Mouse (Mus musculus): ENCODE results near the gene Igdcc3. TPM values are rescaled to one million over a fixed set of nuclear protein-coding genes. Genes with fewer than 3 reads are reported as not detected.

The Igdcc3 gene
- polyA plus RNA-seq, 1 experiment from 2014 or later, result 44.5 TPM

DNA sequence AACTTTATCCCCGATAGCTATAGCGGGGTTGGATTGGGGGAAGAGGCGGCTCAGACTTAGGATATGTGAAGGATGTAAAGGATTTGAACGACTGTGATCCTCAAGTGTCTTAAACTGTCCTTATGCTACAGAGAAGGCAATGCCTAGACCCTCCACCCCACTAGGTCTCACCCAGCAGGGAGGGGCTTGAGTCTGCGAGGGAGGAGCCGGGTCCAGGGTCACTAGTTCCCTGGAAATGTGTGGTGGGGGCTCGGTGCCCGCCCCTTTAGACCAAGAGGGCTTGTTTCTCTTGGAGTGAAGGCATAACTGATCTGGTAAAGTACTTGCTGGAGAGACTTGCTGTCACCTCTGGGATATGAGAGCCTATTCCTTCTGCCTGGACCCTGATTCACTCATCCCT lies 1.4 kb downstream of the Igdcc3 start:
- Histone ChIP-seq H3K4me3 (ENCODE audit: low read depth, low read length) (peak overlapping the region; percentile 85), H3K27me3 (ENCODE audit: control insufficient read depth, insufficient read depth, low read length) (no peaks in the 10 kb centered on the region), H3K9ac (ENCODE audit: low read length) (peak overlapping the region; percentile 92), H3K4me2 (ENCODE audit: low read depth, severe bottlenecking) (peak overlapping the region; percentile 87), H3K9me3 (ENCODE audit: control insufficient read depth, low read length) (no peaks in the 10 kb centered on the region), H3K27ac (replicated peaks; ENCODE audit: low read depth, low read length) (no peak overlapping the region; the same call in 1 of the 2 replicates), H3K36me3 (ENCODE audit: control insufficient read depth, insufficient read depth, low read length) (peaks cover 3% of the 10 kb centered on the region; the same call in 1 of the 2 replicates), H3K4me1 (ENCODE audit: control insufficient read depth, insufficient read depth, low read length) (peaks cover 12% of the 10 kb centered on the region)
- WGBS, result 2% methylated on average over 8 of the region's 8 CpGs
- ATAC-seq (ENCODE audit: insufficient number of reproducible peaks, low FRiP score, low TSS enrichment, low read depth) (no peak; the same call in 1 of the 2 replicates), DNase-seq (ENCODE audit: low spot score) (peak; percentile 67)

DNA sequence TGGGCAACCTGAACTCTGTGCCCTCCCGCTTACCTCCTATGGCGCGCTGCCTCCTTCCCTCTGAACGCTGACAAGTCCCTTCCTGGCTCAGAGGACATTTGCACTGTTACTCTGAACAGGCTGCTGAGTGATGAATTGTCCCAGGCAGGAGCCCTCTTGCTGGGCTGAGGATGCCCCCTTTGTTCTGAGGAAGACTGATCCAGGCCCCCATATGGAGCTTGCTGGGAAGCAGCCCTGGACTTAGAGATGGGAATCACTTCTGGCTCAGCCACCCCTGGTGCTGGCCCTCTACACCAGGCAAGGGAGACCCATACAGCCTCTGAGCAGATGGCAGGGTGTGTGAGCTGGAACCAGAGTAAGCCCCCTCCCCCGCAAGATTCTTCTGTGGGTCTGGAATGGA lies 5.0 kb downstream of the Igdcc3 start:
- Histone ChIP-seq H3K4me1 (ENCODE audit: control insufficient read depth, insufficient read depth, low read length) (peaks cover 9% of the 10 kb centered on the region; the same call in 1 of the 2 replicates), H3K4me3 (ENCODE audit: low read depth, low read length) (no peak overlapping the region), H3K27me3 (ENCODE audit: control insufficient read depth, insufficient read depth, low read length) (no peaks in the 10 kb centered on the region), H3K9ac (ENCODE audit: low read length) (no peak overlapping the region), H3K9me3 (ENCODE audit: control insufficient read depth, low read length) (no peaks in the 10 kb centered on the region), H3K36me3 (ENCODE audit: control insufficient read depth, insufficient read depth, low read length) (peaks cover 3% of the 10 kb centered on the region; the same call in 1 of the 2 replicates), H3K27ac (replicated peaks; ENCODE audit: low read depth, low read length) (no peak overlapping the region), H3K4me2 (ENCODE audit: low read depth, severe bottlenecking) (no peak overlapping the region)
- WGBS, result 71% methylated on average over 5 of the region's 5 CpGs
- ATAC-seq (ENCODE audit: insufficient number of reproducible peaks, low FRiP score, low TSS enrichment, low read depth) (no peak), DNase-seq (ENCODE audit: low spot score) (no peak)

DNA sequence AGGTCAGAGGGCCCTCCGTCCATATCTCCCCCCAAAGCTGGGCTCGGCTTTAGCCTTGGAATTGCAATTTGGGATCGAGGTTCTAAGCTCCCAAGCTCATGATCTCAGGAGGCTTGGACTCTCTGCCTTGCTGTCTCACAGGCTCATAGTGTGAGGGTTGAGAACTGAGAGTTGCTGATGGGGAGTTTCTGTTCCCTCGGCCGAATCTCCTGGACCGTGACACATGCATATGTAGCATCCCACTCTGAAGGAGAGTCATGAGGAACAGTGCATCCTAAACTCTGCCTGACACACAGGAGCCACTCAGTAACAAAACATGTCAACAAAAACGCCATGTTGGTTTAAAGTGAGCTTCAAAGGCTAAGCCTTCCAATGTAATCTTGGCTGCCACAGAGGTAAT lies 7.5 kb downstream of the Igdcc3 start:
- 88% methylated on average over 7 of the region's 7 CpGs for WGBS
- ATAC-seq (ENCODE audit: insufficient number of reproducible peaks, low FRiP score, low TSS enrichment, low read depth) (no peak), DNase-seq (ENCODE audit: low spot score) (no peak)
- peaks cover 6% of the 10 kb centered on the region for H3K4me1 ChIP-seq (ENCODE audit: control insufficient read depth, insufficient read depth, low read length)
- peaks cover 3% of the 10 kb centered on the region; the same call in 1 of the 2 replicates for H3K36me3 ChIP-seq (ENCODE audit: control insufficient read depth, insufficient read depth, low read length)
- H3K27me3 ChIP-seq (ENCODE audit: control insufficient read depth, insufficient read depth, low read length), result no peaks in the 10 kb centered on the region
- H3K27ac ChIP-seq (replicated peaks; ENCODE audit: low read depth, low read length), result no peak overlapping the region
- H3K9ac ChIP-seq (ENCODE audit: low read length), result no peak overlapping the region
- H3K4me2 ChIP-seq (ENCODE audit: low read depth, severe bottlenecking), result no peak overlapping the region
- no peak overlapping the region for H3K4me3 ChIP-seq (ENCODE audit: low read depth, low read length)
- no peaks in the 10 kb centered on the region for H3K9me3 ChIP-seq (ENCODE audit: control insufficient read depth, low read length)

DNA sequence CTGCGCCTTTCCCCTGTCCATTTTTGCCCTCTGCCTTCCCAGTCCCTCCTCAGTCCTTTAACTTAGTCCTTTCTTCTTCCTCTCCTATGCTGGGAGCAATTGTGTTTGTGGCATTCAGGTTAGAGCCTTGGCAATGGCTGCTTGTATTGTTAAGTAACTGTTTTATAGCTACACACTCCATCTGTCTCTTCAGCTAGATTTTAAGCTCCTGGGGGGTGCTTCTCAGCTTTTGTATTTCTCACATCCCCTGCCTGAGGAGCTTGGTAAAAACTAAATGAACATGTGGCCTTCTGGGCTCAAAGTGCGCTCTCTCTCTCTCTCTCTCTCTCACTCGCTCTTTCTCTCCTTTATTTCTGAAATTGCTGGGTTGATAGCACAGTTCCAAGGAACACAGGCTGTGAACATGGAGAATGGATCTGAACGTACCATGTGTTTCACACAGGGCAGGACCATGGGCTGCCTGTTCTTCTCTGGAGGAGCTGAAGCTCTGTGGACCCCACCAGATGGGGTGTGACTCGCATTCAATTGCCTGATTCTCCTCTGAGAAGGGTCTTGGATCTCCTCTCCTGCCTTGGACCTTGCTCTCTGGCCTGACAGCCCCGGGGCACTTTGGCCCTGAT lies 11.8 kb downstream of the Igdcc3 start:
- Histone ChIP-seq H3K9ac (ENCODE audit: low read length) (no peak overlapping the region), H3K27ac (replicated peaks; ENCODE audit: low read depth, low read length) (peak overlapping the region; percentile 24), H3K4me1 (ENCODE audit: control insufficient read depth, insufficient read depth, low read length) (peaks cover 42% of the 10 kb centered on the region), H3K27me3 (ENCODE audit: control insufficient read depth, insufficient read depth, low read length) (no peaks in the 10 kb centered on the region), H3K4me3 (ENCODE audit: low read depth, low read length) (no peak overlapping the region), H3K4me2 (ENCODE audit: low read depth, severe bottlenecking) (no peak overlapping the region), H3K9me3 (ENCODE audit: control insufficient read depth, low read length) (no peaks in the 10 kb centered on the region), H3K36me3 (ENCODE audit: control insufficient read depth, insufficient read depth, low read length) (no peaks in the 10 kb centered on the region)
- DNase-seq (ENCODE audit: low spot score), result no peak
- 0 out of 2 replicates have a peak, but pooled peaks have one; percentile 50 for ATAC-seq (ENCODE audit: insufficient number of reproducible peaks, low FRiP score, low TSS enrichment, low read depth)
- 50% methylated on average over 6 of the region's 6 CpGs for WGBS

DNA sequence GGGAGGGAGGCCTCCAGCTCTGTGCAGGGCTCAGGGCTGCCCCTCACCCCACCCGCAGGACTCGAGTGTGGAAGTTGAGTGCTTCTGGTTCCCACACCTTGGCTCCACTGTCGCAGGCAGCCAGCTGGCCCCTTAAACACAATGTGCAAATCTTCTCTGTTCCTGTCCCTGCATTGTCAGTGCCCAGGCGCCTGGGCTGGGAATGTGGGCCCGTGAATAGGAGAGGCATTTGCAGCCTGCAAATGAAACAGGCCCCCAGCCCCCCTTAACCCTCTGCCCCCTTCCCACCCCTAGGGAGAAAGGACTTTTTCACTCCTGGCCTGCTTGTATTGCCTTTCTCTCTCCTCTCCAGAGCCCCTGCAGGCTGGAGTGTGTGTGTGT lies 12.3 kb downstream of the Igdcc3 start:
- H3K4me3 ChIP-seq (ENCODE audit: low read depth, low read length), result no peak overlapping the region
- DNase-seq (ENCODE audit: low spot score), result no peak
- H3K27me3 ChIP-seq (ENCODE audit: control insufficient read depth, insufficient read depth, low read length), result no peaks in the 10 kb centered on the region
- peaks cover 46% of the 10 kb centered on the region for H3K4me1 ChIP-seq (ENCODE audit: control insufficient read depth, insufficient read depth, low read length)
- 0 out of 2 replicates have a peak, but pooled peaks have one; percentile 14 for ATAC-seq (ENCODE audit: insufficient number of reproducible peaks, low FRiP score, low TSS enrichment, low read depth)
- H3K27ac ChIP-seq (replicated peaks; ENCODE audit: low read depth, low read length), result peak overlapping the region; percentile 24
- H3K9me3 ChIP-seq (ENCODE audit: control insufficient read depth, low read length), result no peaks in the 10 kb centered on the region
- H3K36me3 ChIP-seq (ENCODE audit: control insufficient read depth, insufficient read depth, low read length), result no peaks in the 10 kb centered on the region
- no peak overlapping the region for H3K4me2 ChIP-seq (ENCODE audit: low read depth, severe bottlenecking)
- H3K9ac ChIP-seq (ENCODE audit: low read length), result no peak overlapping the region
- 9% methylated on average over 5 of the region's 5 CpGs for whole genome bisulfite sequencing

DNA sequence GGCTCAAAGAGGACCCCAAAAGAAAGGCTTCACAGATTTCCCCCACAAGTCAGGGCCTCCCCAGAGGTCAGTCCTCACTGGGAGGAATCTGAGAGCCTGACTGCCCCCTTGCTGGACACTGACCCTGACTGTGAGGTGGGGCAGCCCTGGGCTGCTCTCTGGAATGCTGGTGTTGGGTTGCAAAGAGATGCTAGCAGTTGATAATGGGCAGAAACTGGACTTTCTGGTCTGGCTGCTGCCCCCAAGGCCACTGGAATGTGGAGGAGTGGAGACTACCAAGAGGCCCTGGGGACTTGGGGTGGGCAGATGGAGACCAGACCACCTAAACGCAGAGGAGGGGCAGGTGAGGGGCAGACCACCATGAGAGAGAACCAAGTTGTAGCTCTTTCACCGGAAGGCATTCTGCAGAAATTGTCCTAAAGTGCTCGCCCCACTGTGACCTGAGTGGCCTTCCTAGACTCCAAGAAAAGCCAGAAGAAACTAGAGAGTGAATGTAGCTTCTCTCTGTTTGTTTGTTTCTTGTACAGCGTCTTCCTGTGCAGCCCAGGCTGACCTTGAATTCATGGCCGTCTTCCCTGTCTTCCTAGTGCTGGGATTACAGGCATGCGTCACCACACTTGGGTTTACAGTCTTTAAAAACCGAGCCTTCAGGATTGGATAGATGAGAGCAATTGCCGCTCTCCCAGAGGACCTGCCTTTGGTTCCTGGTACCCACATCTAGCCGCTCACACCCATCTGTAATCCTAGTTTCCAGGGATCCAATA lies 13.9 kb downstream of the Igdcc3 start:
- Histone ChIP-seq H3K9ac (ENCODE audit: low read length) (no peak overlapping the region), H3K4me3 (ENCODE audit: low read depth, low read length) (no peak overlapping the region), H3K4me1 (ENCODE audit: control insufficient read depth, insufficient read depth, low read length) (peaks cover 48% of the 10 kb centered on the region), H3K27me3 (ENCODE audit: control insufficient read depth, insufficient read depth, low read length) (no peaks in the 10 kb centered on the region), H3K36me3 (ENCODE audit: control insufficient read depth, insufficient read depth, low read length) (no peaks in the 10 kb centered on the region), H3K4me2 (ENCODE audit: low read depth, severe bottlenecking) (no peak overlapping the region), H3K27ac (replicated peaks; ENCODE audit: low read depth, low read length) (peak overlapping the region; percentile 24; the same call in 1 of the 2 replicates), H3K9me3 (ENCODE audit: control insufficient read depth, low read length) (no peaks in the 10 kb centered on the region)
- ATAC-seq (ENCODE audit: insufficient number of reproducible peaks, low FRiP score, low TSS enrichment, low read depth) (no peak), DNase-seq (ENCODE audit: low spot score) (no peak)
- 41% methylated on average over 9 of the region's 9 CpGs for WGBS

DNA sequence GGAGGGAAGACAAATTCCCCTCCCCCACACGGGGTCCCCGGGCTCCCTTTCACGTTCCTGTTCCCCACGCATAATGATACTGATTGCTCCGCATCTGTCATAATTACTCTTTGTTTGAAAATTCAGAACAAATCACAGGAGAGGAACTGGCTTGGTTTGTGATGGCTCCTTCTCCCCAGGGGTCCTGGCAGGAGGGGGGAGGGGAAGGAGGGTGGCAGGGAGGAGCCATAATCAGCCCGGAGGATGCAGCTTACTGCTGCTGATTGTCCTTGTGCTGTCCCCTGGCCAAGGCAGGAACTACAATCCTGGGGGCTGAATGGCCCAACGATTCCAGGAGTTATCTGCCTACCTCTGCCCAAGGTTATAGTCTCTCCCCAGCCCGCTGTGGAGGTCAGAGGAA lies 15.6 kb downstream of the Igdcc3 start:
- DNase-seq (ENCODE audit: low spot score), result no peak
- Histone ChIP-seq H3K9me3 (ENCODE audit: control insufficient read depth, low read length) (no peaks in the 10 kb centered on the region), H3K4me2 (ENCODE audit: low read depth, severe bottlenecking) (no peak overlapping the region), H3K27ac (replicated peaks; ENCODE audit: low read depth, low read length) (no peak overlapping the region; the same call in 1 of the 2 replicates), H3K4me1 (ENCODE audit: control insufficient read depth, insufficient read depth, low read length) (peaks cover 51% of the 10 kb centered on the region), H3K4me3 (ENCODE audit: low read depth, low read length) (no peak overlapping the region), H3K27me3 (ENCODE audit: control insufficient read depth, insufficient read depth, low read length) (no peaks in the 10 kb centered on the region), H3K9ac (ENCODE audit: low read length) (no peak overlapping the region; the same call in 1 of the 2 replicates), H3K36me3 (ENCODE audit: control insufficient read depth, insufficient read depth, low read length) (no peaks in the 10 kb centered on the region)
- no peak for ATAC-seq (ENCODE audit: insufficient number of reproducible peaks, low FRiP score, low TSS enrichment, low read depth)
- WGBS, result 11% methylated on average over 8 of the region's 8 CpGs

DNA sequence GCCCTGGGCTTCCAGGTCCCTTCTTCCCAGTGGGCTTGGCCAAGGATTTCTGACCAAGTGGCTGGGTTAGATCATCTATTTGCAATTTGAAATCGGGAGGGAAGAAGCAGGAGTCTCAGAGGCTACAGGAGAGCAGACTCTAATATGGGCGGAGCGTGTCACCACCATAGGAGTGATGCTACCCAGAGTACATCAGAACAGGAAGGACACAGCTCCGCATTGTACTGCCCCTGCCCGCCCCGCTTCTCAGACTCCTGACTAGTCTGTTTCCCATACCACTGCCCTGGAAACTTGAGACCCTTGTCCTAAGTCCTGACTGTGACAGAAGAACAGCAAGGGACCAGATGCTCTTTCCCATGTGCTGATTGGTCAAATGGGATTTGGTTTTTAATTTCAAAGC lies 16.6 kb downstream of the Igdcc3 start:
- Histone ChIP-seq H3K36me3 (ENCODE audit: control insufficient read depth, insufficient read depth, low read length) (no peaks in the 10 kb centered on the region), H3K4me1 (ENCODE audit: control insufficient read depth, insufficient read depth, low read length) (peaks cover 61% of the 10 kb centered on the region), H3K27ac (replicated peaks; ENCODE audit: low read depth, low read length) (no peak overlapping the region), H3K4me2 (ENCODE audit: low read depth, severe bottlenecking) (no peak overlapping the region), H3K9me3 (ENCODE audit: control insufficient read depth, low read length) (no peaks in the 10 kb centered on the region), H3K27me3 (ENCODE audit: control insufficient read depth, insufficient read depth, low read length) (no peaks in the 10 kb centered on the region), H3K4me3 (ENCODE audit: low read depth, low read length) (no peak overlapping the region), H3K9ac (ENCODE audit: low read length) (no peak overlapping the region)
- WGBS, result 24% methylated on average over 6 of the region's 6 CpGs
- ATAC-seq (ENCODE audit: insufficient number of reproducible peaks, low FRiP score, low TSS enrichment, low read depth), result no peak
- peak; percentile 54 for DNase-seq (ENCODE audit: low spot score)

Measured in limb, embryonic 11.5 days (tissue).